Mouse (Mus musculus) small intestine, adult 2 months (tissue): ENCODE data around the gene Dync1li2. TPM values are rescaled to one million over a fixed set of nuclear protein-coding genes. Genes with fewer than 3 reads are reported as not detected.

ENCODE experiments used
- H3K27ac ChIP-seq: fragments of 200-500 bp; 2 replicates; pipeline ENCODE4 v1.5.1; 2012; ENCODE audit warnings: low read depth, low read length, control low read depth, inconsistent platforms; ENCODE audit not compliant: insufficient read depth
- H3K27me3 ChIP-seq: fragments of 200-500 bp; 2 replicates; pipeline ENCODE4 v1.6.1; 2012; ENCODE audit warnings: mild to moderate bottlenecking, moderate library complexity, low read length, inconsistent platforms; ENCODE audit not compliant: control insufficient read depth, insufficient read depth
- H3K36me3 ChIP-seq: fragments of 200-500 bp; 2 replicates; pipeline ENCODE4 v1.6.1; 2012; ENCODE audit warnings: mild to moderate bottlenecking, low read length, control low read depth, inconsistent platforms; ENCODE audit not compliant: control insufficient read depth, insufficient read depth
- H3K4me1 ChIP-seq: fragments of 200-500 bp; 2 replicates; pipeline ENCODE4 v1.6.1; 2012; ENCODE audit warnings: low read length, inconsistent platforms, mixed read lengths; ENCODE audit not compliant: control insufficient read depth, insufficient read depth, insufficient read length
- H3K4me3 ChIP-seq: fragments of 200-500 bp; 2 replicates; pipeline ENCODE4 v1.5.1; 2012; ENCODE audit warnings: low read depth, mild to moderate bottlenecking, control low read depth, inconsistent platforms, low read length, moderate library complexity
- CTCF ChIP-seq: fragments of 200-500 bp; IDR thresholded peaks from 2 replicates; pipeline ENCODE4 v1.5.1; 2012; ENCODE audit warnings: low read depth, mild to moderate bottlenecking, control low read depth, inconsistent platforms, low read length, moderate library complexity, mixed read lengths; ENCODE audit not compliant: insufficient replicate concordance, insufficient read length; ENCODE audit errors: extremely low read depth
- POLR2A ChIP-seq: fragments of 200-500 bp; IDR thresholded peaks from 2 replicates; pipeline ENCODE4 v1.6.1; 2012; ENCODE audit warnings: low read depth, mild to moderate bottlenecking, control low read depth, inconsistent platforms, low read length, moderate library complexity
- WGBS: fragments of 180-500 bp; shearing (Covaris S2); methylation state at CpG from one replicate; pipeline ENCODE4 v1.1.7; 2018; 5-methylcytosine and 5-hydroxymethylcytosine counted together
- polyA plus RNA-seq: library from polyadenylated mRNA; depleted of rRNA; stranded (reverse); fragments of >200 nt; gene quantifications from 2 replicates; pipeline ENCODE4 v1.2.3, GENCODE M21; 2012; rRNA removed

Dync1li2 gene
- polyA plus RNA-seq, 1 experiment = 4.4 TPM

- whole genome bisulfite sequencing = 86% methylated on average over 6 of the region's 6 CpGs
- TF ChIP-seq POLR2A = no peak
- no peak for TF ChIP-seq CTCF
- no peak overlapping the region for H3K27ac ChIP-seq
Measured at GRCm38 (mm10) chr8:104371121-104371520, 71.7 kb downstream of the Dync1li2 start.

GRCm38 (mm10) chr8:104370071-104370470, 72.8 kb downstream of the Dync1li2 start:
- Histone ChIP-seq H3K36me3 (no peaks in the 10 kb centered on the region), H3K27ac (no peak overlapping the region), H3K4me3 (no peak overlapping the region), H3K27me3 (no peaks in the 10 kb centered on the region), H3K4me1 (peaks cover 14% of the 10 kb centered on the region)
- TF ChIP-seq POLR2A (no peak), CTCF (no peak)
- 74% methylated on average over 6 of the region's 6 CpGs for WGBS

More at GRCm38 (mm10) chr8:104371121-104371520, 71.7 kb downstream of the Dync1li2 start:
- Histone ChIP-seq H3K27me3 (no peaks in the 10 kb centered on the region), H3K4me3 (no peak overlapping the region), H3K4me1 (peaks cover 20% of the 10 kb centered on the region), H3K36me3 (no peaks in the 10 kb centered on the region)

GRCm38 (mm10) chr8:104369591-104369990, 73.3 kb downstream of the Dync1li2 start:
- no peaks in the 10 kb centered on the region for H3K27me3 ChIP-seq
- no peak overlapping the region for H3K27ac ChIP-seq
- no peak overlapping the region for H3K4me3 ChIP-seq
- no peak for TF ChIP-seq POLR2A
- no peak for TF ChIP-seq CTCF
- no peaks in the 10 kb centered on the region for H3K36me3 ChIP-seq
- H3K4me1 ChIP-seq = peaks cover 11% of the 10 kb centered on the region
- WGBS = 72% methylated on average over 12 of the region's 12 CpGs

Other genes with a start within 250 kb of the Dync1li2 start
- 5.3 and 5.6 TPM in 2 replicates for gene Tk2, start 194.5 kb downstream of the Dync1li2 start, polyA plus RNA-seq
- 0.94 and 1.0 TPM in 2 replicates for gene Cklf, start 192.2 kb downstream of the Dync1li2 start, polyA plus RNA-seq
- not detected in 2 replicates for gene Cmtm2a, start 149.9 kb downstream of the Dync1li2 start, polyA plus RNA-seq
- gene Gm45711, start 133.0 kb downstream of the Dync1li2 start, polyA plus RNA-seq = not detected in 2 replicates
- gene Cmtm1, start 132.9 kb downstream of the Dync1li2 start, polyA plus RNA-seq = 0.13 TPM in 1 of 2 replicates, not detected in the other
- not detected in 2 replicates for gene Gm11020, start 121.5 kb downstream of the Dync1li2 start, polyA plus RNA-seq
- gene Cmtm2b, start 120.8 kb downstream of the Dync1li2 start, polyA plus RNA-seq = not detected in 2 replicates
- 21.3 and 23.8 TPM in 2 replicates for gene Cmtm3, start 103.6 kb downstream of the Dync1li2 start, polyA plus RNA-seq
- gene Cmtm4, start 47.2 kb downstream of the Dync1li2 start, polyA plus RNA-seq = 13.0 and 25.6 TPM in 2 replicates
- gene Terb1, start 66.9 kb upstream of the Dync1li2 start, polyA plus RNA-seq = 0.06 TPM in 1 of 2 replicates, not detected in the other
- 1.4 and 3.0 TPM in 2 replicates for gene Nae1, start 91.6 kb upstream of the Dync1li2 start, polyA plus RNA-seq
- gene Car7, start 91.6 kb upstream of the Dync1li2 start, polyA plus RNA-seq = 0.98 and 2.1 TPM in 2 replicates
- 1.9 and 5.8 TPM in 2 replicates for gene Pdp2, start 148.4 kb upstream of the Dync1li2 start, polyA plus RNA-seq
- gene Cdh16, start 181.3 kb upstream of the Dync1li2 start, polyA plus RNA-seq = not detected in 2 replicates
- 4.7 and 5.2 TPM in 2 replicates for gene Rrad, start 188.3 kb upstream of the Dync1li2 start, polyA plus RNA-seq
- 35.2 and 56.7 TPM in 2 replicates for gene Ciao2b, start 198.9 kb upstream of the Dync1li2 start, polyA plus RNA-seq